Mouse (Mus musculus) myocyte (in vitro differentiated cells): ENCODE measurements around the gene Gnb2. TPM values are rescaled to one million over a fixed set of nuclear protein-coding genes. Genes with fewer than 3 reads are reported as not detected.

Source experiments
- H3K27me3 ChIP-seq: one replicate; pipeline ENCODE4 v1.6.1; 2011; ENCODE audit not compliant: control insufficient read depth, insufficient read depth, insufficient read length
- H3K36me3 ChIP-seq: one replicate; pipeline ENCODE4 v1.6.1; 2011; ENCODE audit not compliant: control insufficient read depth, insufficient read depth
- H3K4me2 ChIP-seq: one replicate; pipeline ENCODE4 v1.6.1; 2011; ENCODE audit warnings: low read depth, control low read depth
- H3K4me3 ChIP-seq: one replicate; pipeline ENCODE4 v1.5.1; 2011; ENCODE audit warnings: mild to moderate bottlenecking, control low read depth, moderate library complexity
- H3K79me2 ChIP-seq: one replicate; pipeline ENCODE4 v1.6.1; 2011; ENCODE audit not compliant: control insufficient read depth, insufficient read depth
- H3ac ChIP-seq: one replicate; pipeline ENCODE4 v1.6.1; 2011; ENCODE audit not compliant: control insufficient read depth, insufficient read length
- CEBPB ChIP-seq: IDR thresholded peaks from 2 replicates; pipeline ENCODE4 v1.6.1; 2011; ENCODE audit warnings: mild to moderate bottlenecking, moderate library complexity; ENCODE audit not compliant: poor library complexity, insufficient read depth, severe bottlenecking
- E2F4 ChIP-seq: IDR thresholded peaks from one replicate; pipeline ENCODE4 v1.6.1; 2011; ENCODE audit warnings: mild to moderate bottlenecking, control low read depth, moderate library complexity; ENCODE audit not compliant: insufficient read depth
- MAX ChIP-seq: IDR thresholded peaks from one replicate; pipeline ENCODE4 v1.6.1; 2011; ENCODE audit warnings: low read depth, mild to moderate bottlenecking, control low read depth
- MYOD1 ChIP-seq, 3 experiments: IDR thresholded peaks; one replicate each; pipeline ENCODE4 v1.6.1; 2011; ENCODE audit warnings: control low read depth in 2 of 3, low read depth in 2 of 3, mild to moderate bottlenecking in 2 of 3, moderate library complexity in 1 of 3; ENCODE audit not compliant: insufficient read length in 2 of 3, control insufficient read depth in 1 of 3
- MYOG ChIP-seq, 3 experiments: IDR thresholded peaks; one replicate each; pipeline ENCODE4 v1.6.1; 2011; ENCODE audit warnings: control low read depth in 2 of 3, low read depth in 2 of 3, mild to moderate bottlenecking in 2 of 3; ENCODE audit not compliant: insufficient read length in 2 of 3, control insufficient read depth in 1 of 3, insufficient read depth in 1 of 3
- POLR2A ChIP-seq: IDR thresholded peaks from one replicate; pipeline ENCODE4 v1.6.1; 2011; ENCODE audit warnings: low read depth, mild to moderate bottlenecking, control low read depth, moderate library complexity; ENCODE audit not compliant: insufficient read length
- POLR2AphosphoS2 ChIP-seq: IDR thresholded peaks from one replicate; pipeline ENCODE4 v1.6.1; 2011; ENCODE audit warnings: low read depth, control low read depth; ENCODE audit not compliant: insufficient read length
- REST ChIP-seq: IDR thresholded peaks from one replicate; pipeline ENCODE4 v1.6.1; 2011; ENCODE audit warnings: mild to moderate bottlenecking, control low read depth, moderate library complexity; ENCODE audit not compliant: insufficient read depth, insufficient read length
- SRF ChIP-seq: IDR thresholded peaks from one replicate; pipeline ENCODE4 v1.6.1; 2011; ENCODE audit warnings: low read depth; ENCODE audit not compliant: control insufficient read depth, insufficient read length
- TCF12 ChIP-seq: IDR thresholded peaks from one replicate; pipeline ENCODE4 v1.6.1; 2011; ENCODE audit warnings: mild to moderate bottlenecking, control low read depth; ENCODE audit not compliant: poor library complexity, insufficient read depth, severe bottlenecking
- TCF3 ChIP-seq: IDR thresholded peaks from one replicate; pipeline ENCODE4 v1.6.1; 2011; ENCODE audit warnings: low read depth, control low read depth; ENCODE audit not compliant: insufficient read length
- USF1 ChIP-seq: IDR thresholded peaks from one replicate; pipeline ENCODE4 v1.6.1; 2011; ENCODE audit warnings: low read depth, mild to moderate bottlenecking, control low read depth, moderate library complexity
- polyA plus RNA-seq: library from polyadenylated mRNA; unstranded; fragments of >200 nt; fragmentation: generic; extraction: Trizol; gene quantifications from one replicate; pipeline ENCODE4 v1.2.1, GENCODE M21; 2012; ENCODE audit warnings: missing spikeins

The Gnb2 gene
- polyA plus RNA-seq: 632 TPM

DNA sequence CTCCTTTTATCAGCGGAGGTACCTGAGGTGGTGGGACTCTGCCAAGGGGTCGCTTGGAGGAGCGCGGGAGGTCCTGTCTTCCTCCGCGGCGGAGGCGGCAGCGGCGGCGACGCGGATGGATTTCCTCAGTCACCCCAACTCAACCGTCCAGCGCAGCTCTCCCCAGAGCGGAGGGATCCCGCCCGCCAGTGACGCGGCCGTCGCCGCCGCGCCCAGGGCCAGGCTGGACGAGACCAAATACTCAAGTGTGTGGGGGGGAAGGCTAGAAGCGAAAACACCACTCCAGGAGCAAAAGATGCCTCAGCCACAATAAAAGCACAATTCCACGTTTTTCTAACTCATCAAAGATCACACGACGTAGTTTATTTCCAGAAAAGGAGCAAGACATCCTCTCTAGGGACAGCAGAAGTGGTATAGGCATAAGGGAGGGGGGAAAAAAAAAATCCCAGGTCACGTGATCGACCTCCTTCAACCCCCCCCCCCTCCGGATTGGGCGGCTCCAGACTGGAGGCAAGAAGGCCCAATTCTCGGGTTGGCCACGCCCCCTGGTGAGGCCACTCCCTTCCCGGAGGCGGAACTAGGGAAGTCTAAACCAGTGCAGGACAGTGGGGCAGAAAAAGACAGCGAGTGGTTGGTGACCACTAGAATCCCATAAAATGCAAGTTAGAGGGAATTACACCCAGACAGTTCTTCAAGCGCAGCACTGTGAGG, at the start of gene Gnb2, which contains the start of gene Epo:
TSS of gene Gnb2 (minus strand) at position 394 of the 711 bp plus-strand sequence.
TSS of gene Epo (minus strand) at position 126 of the 711 bp plus-strand sequence.
- peaks cover 2% of the 10 kb centered on the region for H3K27me3 ChIP-seq
- no peaks in the 10 kb centered on the region for H3K36me3 ChIP-seq
- peak within 1 kb of the TSS; percentile 100 for H3K4me3 ChIP-seq
- peak within 1 kb of the TSS; percentile 88 for H3K4me2 ChIP-seq
- H3ac ChIP-seq: peak within 1 kb of the TSS; percentile 15
- peaks cover 34% of the 10 kb centered on the region for H3K79me2 ChIP-seq
- TF ChIP-seq USF1 (peak; percentile 91), TCF12 (no peak), POLR2AphosphoS2 (peak; percentile 91), TCF3 (no peak), MYOG (IDR thresholded peaks at IDR 0.05; ENCODE audit: control insufficient read depth in 1 of 3, insufficient read depth in 1 of 3, insufficient read length in 2 of 3, low read depth in 2 of 3) (peak in 1 of 3 experiments; percentile 60), CEBPB (no peak), REST (no peak), MAX (no peak), POLR2A (peak; percentile 94), SRF (no peak), E2F4 (peak; percentile 61), MYOD1 (IDR thresholded peaks at IDR 0.05; ENCODE audit: control insufficient read depth in 1 of 3, insufficient read length in 2 of 3, low read depth in 2 of 3) (peak in 1 of 3 experiments; percentile 40)

DNA sequence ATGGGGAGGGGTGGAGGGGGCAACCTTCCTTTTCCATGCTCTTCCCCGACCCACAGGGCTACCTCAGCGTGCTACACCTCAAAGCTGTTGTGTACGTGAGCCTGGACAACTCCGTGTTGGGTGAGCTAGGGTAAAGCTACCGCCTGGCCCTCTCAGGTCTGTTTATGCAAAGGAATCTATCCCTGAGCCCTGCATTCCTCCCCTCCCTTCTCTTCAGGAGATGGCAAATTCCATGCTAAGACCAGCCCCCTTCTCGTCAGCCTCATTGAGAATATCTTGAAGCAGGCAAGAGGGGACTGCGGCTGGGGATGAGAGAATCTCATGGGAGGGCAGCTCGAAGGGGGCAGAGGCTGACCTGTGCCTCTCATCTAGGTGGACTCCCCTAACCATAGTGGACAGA, 49.4 kb upstream of the Gnb2 start:
- H3K36me3 ChIP-seq: no peaks in the 10 kb centered on the region
- H3K4me2 ChIP-seq: no peak overlapping the region
- no peak overlapping the region for H3K4me3 ChIP-seq
- TF ChIP-seq SRF (no peak), USF1 (no peak), MYOD1 (IDR thresholded peaks at IDR 0.05; ENCODE audit: control insufficient read depth in 1 of 3, insufficient read length in 2 of 3, low read depth in 2 of 3) (no peak), MYOG (IDR thresholded peaks at IDR 0.05; ENCODE audit: control insufficient read depth in 1 of 3, insufficient read depth in 1 of 3, insufficient read length in 2 of 3, low read depth in 2 of 3) (no peak), E2F4 (no peak), TCF3 (no peak), POLR2A (no peak), POLR2AphosphoS2 (no peak), TCF12 (no peak), REST (no peak)
- peaks cover 22% of the 10 kb centered on the region for H3K27me3 ChIP-seq
- no peak overlapping the region for H3ac ChIP-seq
- no peaks in the 10 kb centered on the region for H3K79me2 ChIP-seq

DNA sequence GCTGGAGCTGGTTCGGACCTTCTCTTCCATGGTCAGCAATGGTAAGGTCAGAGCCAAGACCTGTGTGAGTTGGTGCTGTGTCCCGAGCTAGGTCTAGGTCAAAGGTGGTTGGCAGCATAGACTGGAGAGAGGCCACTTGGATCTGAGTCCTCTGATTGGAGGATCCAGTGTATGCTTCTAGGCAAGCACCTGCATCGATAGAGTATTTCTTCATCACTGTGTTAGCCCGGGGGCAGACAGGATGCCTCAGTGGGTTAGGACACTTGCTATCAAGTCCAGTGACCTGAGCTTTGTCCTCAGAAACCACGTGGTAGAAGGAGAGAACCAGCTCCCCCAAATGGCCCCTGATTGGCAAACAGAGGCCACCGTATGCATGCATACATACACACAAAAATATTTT, 46.9 kb upstream of the Gnb2 start:
- no peaks in the 10 kb centered on the region for H3K36me3 ChIP-seq
- no peaks in the 10 kb centered on the region for H3K79me2 ChIP-seq
- no peak overlapping the region for H3K4me2 ChIP-seq
- H3K4me3 ChIP-seq: no peak overlapping the region
- TF ChIP-seq MYOG (IDR thresholded peaks at IDR 0.05; ENCODE audit: control insufficient read depth in 1 of 3, insufficient read depth in 1 of 3, insufficient read length in 2 of 3, low read depth in 2 of 3) (no peak), MAX (no peak), USF1 (no peak), POLR2A (no peak), REST (no peak), TCF12 (no peak), MYOD1 (IDR thresholded peaks at IDR 0.05; ENCODE audit: control insufficient read depth in 1 of 3, insufficient read length in 2 of 3, low read depth in 2 of 3) (no peak), E2F4 (no peak), CEBPB (no peak), POLR2AphosphoS2 (no peak), TCF3 (no peak), SRF (no peak)
- H3K27me3 ChIP-seq: peaks cover 27% of the 10 kb centered on the region
- H3ac ChIP-seq: no peak overlapping the region

DNA sequence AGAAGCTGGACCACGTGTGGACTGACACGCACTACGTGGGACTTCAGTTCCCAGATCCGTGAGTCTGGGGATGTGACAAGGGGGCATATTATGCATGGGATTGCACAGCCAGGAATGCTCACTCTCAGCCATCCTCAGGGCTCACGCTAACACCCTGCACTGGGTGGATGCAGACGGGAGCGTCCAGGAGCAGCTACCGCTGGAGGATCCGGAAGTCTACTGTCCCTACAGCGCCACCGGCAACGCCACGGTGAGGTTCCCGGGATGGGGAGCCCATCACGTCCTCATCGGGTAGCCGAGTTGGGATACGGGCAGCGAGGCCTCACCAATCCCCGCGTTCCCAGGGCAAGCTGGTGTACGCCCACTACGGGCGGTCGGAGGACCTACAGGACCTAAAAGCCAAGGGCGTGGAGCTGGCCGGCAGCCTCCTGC, 41.2 kb upstream of the Gnb2 start:
- H3K4me3 ChIP-seq: no peak overlapping the region

More for the DNA sequence above, 41.2 kb upstream of the Gnb2 start:
- Histone ChIP-seq H3ac (no peak overlapping the region), H3K4me2 (no peak overlapping the region), H3K27me3 (peaks cover 18% of the 10 kb centered on the region), H3K36me3 (no peaks in the 10 kb centered on the region), H3K79me2 (no peaks in the 10 kb centered on the region)
- TF ChIP-seq REST (no peak), TCF3 (no peak), E2F4 (no peak), TCF12 (no peak), MYOD1 (IDR thresholded peaks at IDR 0.05; ENCODE audit: control insufficient read depth in 1 of 3, insufficient read length in 2 of 3, low read depth in 2 of 3) (no peak), POLR2AphosphoS2 (no peak)
